Mouse (Mus musculus): ENCODE measurements around the gene Rnf6. TPM values are rescaled to one million over a fixed set of nuclear protein-coding genes. Genes with fewer than 3 reads are reported as not detected.

The Rnf6 gene
- polyA plus RNA-seq, 1 experiment from 2014 or later: 55.9 TPM

DNA sequence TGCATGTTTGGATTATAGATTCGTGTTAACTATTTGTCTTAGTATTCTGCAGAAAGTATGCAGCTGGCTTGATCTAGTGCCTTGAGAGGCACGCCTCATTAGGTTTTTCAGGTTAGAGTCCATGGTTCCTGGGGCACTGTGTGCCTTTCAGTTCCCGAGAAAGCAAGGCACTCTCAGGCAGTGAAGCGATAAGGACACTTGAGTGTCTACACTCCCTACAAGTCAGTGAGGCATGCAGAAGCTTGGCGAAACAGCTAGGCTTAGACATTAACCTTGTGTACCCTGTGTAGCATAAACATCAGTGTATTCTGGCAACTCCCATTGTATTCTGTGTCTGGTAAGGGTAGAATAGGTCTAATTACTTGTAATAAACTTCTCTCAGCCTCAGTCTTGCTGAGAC lies 15.8 kb downstream of the Rnf6 start:
- H3K36me3 ChIP-seq (ENCODE audit: control insufficient read depth, insufficient read depth, low read length): peaks cover 51% of the 10 kb centered on the region
- no peak overlapping the region for H3K9ac ChIP-seq (ENCODE audit: low read length)
- H3K4me2 ChIP-seq (ENCODE audit: low read depth, low read length): no peak overlapping the region
- no peaks in the 10 kb centered on the region for H3K9me3 ChIP-seq (ENCODE audit: control insufficient read depth, low read length)
- H3K27ac ChIP-seq (ENCODE audit: low read length): no peak overlapping the region
- H3K4me3 ChIP-seq (ENCODE audit: low read length): no peak overlapping the region
- 90% methylated on average over 5 of the region's 5 CpGs for WGBS
- no peak for ATAC-seq (ENCODE audit: low read depth)
- no peaks in the 10 kb centered on the region for H3K27me3 ChIP-seq (ENCODE audit: control insufficient read depth, insufficient read depth, low read depth, low read length)
- no peaks in the 10 kb centered on the region for H3K4me1 ChIP-seq (replicated peaks; ENCODE audit: control insufficient read depth, insufficient read depth, low read length)

DNA sequence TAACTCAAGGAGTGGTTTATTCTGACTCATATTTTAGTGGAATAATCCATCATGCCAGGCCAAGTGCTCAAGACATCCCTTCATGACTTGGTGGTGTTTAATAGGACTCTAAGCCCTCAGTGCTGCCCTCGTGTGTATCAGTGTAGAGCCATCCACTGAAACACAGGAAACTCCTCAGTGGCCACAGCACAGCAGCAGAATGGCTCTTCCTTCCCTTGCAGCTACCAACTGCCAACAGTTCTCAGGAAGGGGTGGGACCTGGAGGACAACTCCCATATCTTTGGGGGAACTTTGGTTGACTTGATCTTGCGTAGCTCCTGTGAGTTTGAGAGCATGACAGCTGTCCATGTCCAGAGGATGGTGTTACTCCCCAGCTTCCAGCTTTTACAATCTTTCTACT lies 17.4 kb downstream of the Rnf6 start:
- Histone ChIP-seq H3K27ac (ENCODE audit: low read length) (no peak overlapping the region), H3K4me2 (ENCODE audit: low read depth, low read length) (no peak overlapping the region), H3K4me3 (ENCODE audit: low read length) (no peak overlapping the region), H3K9ac (ENCODE audit: low read length) (no peak overlapping the region), H3K9me3 (ENCODE audit: control insufficient read depth, low read length) (no peaks in the 10 kb centered on the region), H3K27me3 (ENCODE audit: control insufficient read depth, insufficient read depth, low read depth, low read length) (no peaks in the 10 kb centered on the region), H3K4me1 (replicated peaks; ENCODE audit: control insufficient read depth, insufficient read depth, low read length) (no peaks in the 10 kb centered on the region), H3K36me3 (ENCODE audit: control insufficient read depth, insufficient read depth, low read length) (peaks cover 41% of the 10 kb centered on the region)
- 77% methylated on average over 2 of the region's 2 CpGs for WGBS
- ATAC-seq (ENCODE audit: low read depth): no peak

DNA sequence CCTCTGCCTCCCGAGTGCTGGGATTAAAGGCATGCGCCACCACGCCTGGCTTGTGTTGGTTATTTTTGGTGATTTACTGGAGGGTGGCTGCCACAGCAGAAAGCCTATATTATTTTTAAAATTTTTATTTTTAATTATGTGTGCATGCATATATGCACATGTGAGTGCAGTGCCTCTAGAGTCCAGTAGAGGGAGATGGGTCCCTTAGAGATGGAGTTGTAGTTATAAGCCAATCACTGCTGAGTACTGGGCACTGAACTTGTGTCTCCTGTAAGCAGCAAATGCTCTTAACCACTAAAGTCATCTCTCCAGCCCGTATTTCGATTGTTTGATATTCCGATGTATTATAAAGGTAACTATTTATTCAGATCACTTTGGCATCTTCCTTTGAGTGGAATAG lies 20.8 kb downstream of the Rnf6 start:
- Histone ChIP-seq H3K27me3 (ENCODE audit: control insufficient read depth, insufficient read depth, low read depth, low read length) (no peaks in the 10 kb centered on the region), H3K9me3 (ENCODE audit: control insufficient read depth, low read length) (no peaks in the 10 kb centered on the region), H3K36me3 (ENCODE audit: control insufficient read depth, insufficient read depth, low read length) (peaks cover 26% of the 10 kb centered on the region), H3K27ac (ENCODE audit: low read length) (no peak overlapping the region), H3K4me1 (replicated peaks; ENCODE audit: control insufficient read depth, insufficient read depth, low read length) (no peaks in the 10 kb centered on the region), H3K4me2 (ENCODE audit: low read depth, low read length) (no peak overlapping the region), H3K4me3 (ENCODE audit: low read length) (no peak overlapping the region), H3K9ac (ENCODE audit: low read length) (no peak overlapping the region)
- WGBS: 99% methylated on average over 6 of the region's 6 CpGs
- ATAC-seq (ENCODE audit: low read depth): no peak

DNA sequence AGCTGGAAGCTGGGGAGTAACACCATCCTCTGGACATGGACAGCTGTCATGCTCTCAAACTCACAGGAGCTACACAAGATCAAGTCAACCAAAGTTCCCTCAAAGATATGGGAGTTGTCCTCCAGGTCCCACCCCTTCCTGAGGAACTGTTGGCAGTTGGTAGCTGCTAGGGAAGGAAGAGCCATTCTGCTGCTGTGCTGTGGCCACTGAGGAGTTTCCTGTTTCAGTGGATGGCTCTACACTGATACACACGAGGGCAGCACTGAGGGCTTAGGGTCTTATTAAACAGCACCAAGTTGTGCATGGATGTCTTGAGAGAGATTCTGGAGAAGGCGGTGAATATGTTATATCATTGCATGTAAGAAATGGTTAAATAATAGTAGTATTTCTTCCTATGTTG lies 21.8 kb downstream of the Rnf6 start:
- no peak overlapping the region for H3K4me3 ChIP-seq (ENCODE audit: low read length)
- H3K36me3 ChIP-seq (ENCODE audit: control insufficient read depth, insufficient read depth, low read length): peaks cover 23% of the 10 kb centered on the region
- H3K4me1 ChIP-seq (replicated peaks; ENCODE audit: control insufficient read depth, insufficient read depth, low read length): no peaks in the 10 kb centered on the region
- no peak overlapping the region for H3K27ac ChIP-seq (ENCODE audit: low read length)
- 72% methylated on average over 2 of the region's 2 CpGs for WGBS
- ATAC-seq (ENCODE audit: low read depth): no peak
- H3K9me3 ChIP-seq (ENCODE audit: control insufficient read depth, low read length): no peaks in the 10 kb centered on the region
- no peak overlapping the region for H3K4me2 ChIP-seq (ENCODE audit: low read depth, low read length)
- no peaks in the 10 kb centered on the region for H3K27me3 ChIP-seq (ENCODE audit: control insufficient read depth, insufficient read depth, low read depth, low read length)
- no peak overlapping the region for H3K9ac ChIP-seq (ENCODE audit: low read length)

DNA sequence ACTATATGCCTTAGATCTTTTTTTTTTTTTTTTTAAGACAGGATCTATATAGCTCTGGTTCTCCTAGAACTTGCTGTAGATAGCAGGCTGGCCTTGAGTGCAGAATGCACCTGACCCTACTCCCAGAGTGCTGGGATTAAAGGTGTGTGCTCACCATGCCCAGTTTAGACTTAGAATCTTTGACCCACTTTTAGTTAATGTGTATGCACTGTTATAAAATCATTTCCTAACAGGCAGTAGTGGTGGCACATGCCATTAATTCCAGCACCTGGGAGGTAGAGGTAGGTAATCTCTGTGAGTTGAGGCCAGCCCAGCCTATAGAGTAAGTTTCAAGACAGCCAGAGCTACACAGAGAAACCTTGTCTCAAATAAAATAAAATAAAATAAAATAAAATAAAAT lies 22.3 kb downstream of the Rnf6 start:
- H3K27ac ChIP-seq (ENCODE audit: low read length): no peak overlapping the region
- no peaks in the 10 kb centered on the region for H3K27me3 ChIP-seq (ENCODE audit: control insufficient read depth, insufficient read depth, low read depth, low read length)
- no peak overlapping the region for H3K4me3 ChIP-seq (ENCODE audit: low read length)
- no peak overlapping the region for H3K4me2 ChIP-seq (ENCODE audit: low read depth, low read length)
- ATAC-seq (ENCODE audit: low read depth): no peak
- peaks cover 18% of the 10 kb centered on the region for H3K36me3 ChIP-seq (ENCODE audit: control insufficient read depth, insufficient read depth, low read length)
- no peaks in the 10 kb centered on the region for H3K4me1 ChIP-seq (replicated peaks; ENCODE audit: control insufficient read depth, insufficient read depth, low read length)
- H3K9ac ChIP-seq (ENCODE audit: low read length): no peak overlapping the region
- H3K9me3 ChIP-seq (ENCODE audit: control insufficient read depth, low read length): no peaks in the 10 kb centered on the region

DNA sequence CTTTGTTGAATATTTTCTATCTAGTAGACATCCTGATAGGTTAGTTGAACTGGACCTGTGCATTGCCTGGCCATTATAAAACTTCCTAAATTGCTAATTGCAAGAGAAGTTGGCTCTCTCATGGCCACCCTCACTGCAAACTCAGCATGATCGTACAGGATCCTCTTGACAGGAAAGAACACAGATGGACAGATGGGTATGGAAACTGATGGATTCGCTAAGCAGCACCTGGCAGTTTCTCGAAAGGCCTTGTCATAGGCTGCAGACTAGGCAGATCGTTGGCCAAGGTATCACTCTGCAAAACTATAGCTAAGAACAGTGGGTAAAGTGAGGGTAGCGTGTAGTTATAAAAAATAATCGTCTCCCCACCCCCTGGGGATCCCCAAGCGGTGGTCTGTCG lies 28.0 kb downstream of the Rnf6 start:
- no peaks in the 10 kb centered on the region for H3K27me3 ChIP-seq (ENCODE audit: control insufficient read depth, insufficient read depth, low read depth, low read length)
- no peak overlapping the region for H3K27ac ChIP-seq (ENCODE audit: low read length)
- no peaks in the 10 kb centered on the region for H3K4me1 ChIP-seq (replicated peaks; ENCODE audit: control insufficient read depth, insufficient read depth, low read length)
- H3K4me3 ChIP-seq (ENCODE audit: low read length): no peak overlapping the region
- no peak for ATAC-seq (ENCODE audit: low read depth)
- no peak overlapping the region for H3K9ac ChIP-seq (ENCODE audit: low read length)
- no peaks in the 10 kb centered on the region for H3K36me3 ChIP-seq (ENCODE audit: control insufficient read depth, insufficient read depth, low read length)
- WGBS: 74% methylated on average over 8 of the region's 8 CpGs
- H3K4me2 ChIP-seq (ENCODE audit: low read depth, low read length): no peak overlapping the region
- H3K9me3 ChIP-seq (ENCODE audit: control insufficient read depth, low read length): no peaks in the 10 kb centered on the region

DNA sequence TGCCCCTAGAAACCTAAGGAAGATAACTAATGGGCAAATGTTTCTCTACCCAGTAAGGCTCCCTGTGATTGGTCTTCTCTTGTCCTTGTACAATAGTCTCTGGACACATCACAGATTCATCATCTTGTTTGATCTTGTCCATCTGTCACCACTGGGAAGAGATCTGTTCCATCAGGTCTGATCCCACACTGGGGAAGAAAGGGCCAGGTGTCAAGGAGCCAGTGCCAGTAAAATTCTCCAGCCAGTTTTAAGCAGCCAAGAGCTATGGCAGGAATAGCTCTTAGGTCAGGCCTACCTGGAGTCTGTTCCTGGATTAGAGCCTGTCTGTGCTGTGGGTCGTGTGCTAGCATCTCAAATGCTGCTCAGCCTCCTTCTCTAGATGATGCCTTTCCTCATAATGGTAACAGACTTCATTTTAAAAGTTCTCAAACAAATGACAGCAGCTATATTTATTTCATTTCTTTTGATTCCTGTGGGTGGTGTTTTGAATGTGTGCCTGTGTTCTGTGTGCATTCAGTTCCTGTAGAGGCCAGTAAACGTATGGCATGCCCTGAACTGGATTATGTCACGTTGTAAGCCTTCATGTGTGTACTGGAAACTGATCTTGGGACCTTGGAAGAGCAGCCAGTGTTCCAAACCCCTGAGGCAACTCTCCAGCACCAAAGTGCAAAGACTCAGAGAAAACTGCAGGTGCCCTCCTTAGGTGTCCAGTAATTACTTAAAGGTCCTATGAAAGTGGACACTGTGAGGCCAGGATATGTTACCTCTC lies 30.7 kb downstream of the Rnf6 start:
- Histone ChIP-seq H3K36me3 (ENCODE audit: control insufficient read depth, insufficient read depth, low read length) (no peaks in the 10 kb centered on the region), H3K4me3 (ENCODE audit: low read length) (no peak overlapping the region), H3K27ac (ENCODE audit: low read length) (no peak overlapping the region), H3K27me3 (ENCODE audit: control insufficient read depth, insufficient read depth, low read depth, low read length) (no peaks in the 10 kb centered on the region), H3K9ac (ENCODE audit: low read length) (no peak overlapping the region), H3K4me1 (replicated peaks; ENCODE audit: control insufficient read depth, insufficient read depth, low read length) (no peaks in the 10 kb centered on the region), H3K4me2 (ENCODE audit: low read depth, low read length) (no peak overlapping the region), H3K9me3 (ENCODE audit: control insufficient read depth, low read length) (no peaks in the 10 kb centered on the region)
- WGBS: 52% methylated on average over 3 of the region's 3 CpGs
- ATAC-seq (ENCODE audit: low read depth): no peak

DNA sequence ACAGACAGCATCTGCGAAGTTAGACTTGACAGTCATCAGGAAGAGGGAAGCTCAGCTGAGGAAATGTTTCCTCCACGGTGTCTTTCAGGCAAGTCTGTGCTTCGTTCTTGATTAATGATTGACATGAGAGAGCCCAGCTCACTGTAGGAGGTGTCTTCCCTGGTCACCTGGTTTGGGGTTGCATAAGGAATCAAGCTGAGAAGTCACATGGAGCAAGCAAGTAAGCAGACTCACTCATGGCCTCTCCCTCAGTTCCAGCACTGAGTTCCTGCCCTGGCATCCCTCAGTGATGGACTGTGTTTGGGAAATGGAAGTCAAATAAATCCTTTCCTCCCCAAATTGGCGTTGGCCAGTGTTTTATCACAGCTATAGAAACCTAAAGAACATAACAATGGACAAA lies 31.3 kb downstream of the Rnf6 start:
- WGBS: 62% methylated on average over 4 of the region's 4 CpGs
- H3K9ac ChIP-seq (ENCODE audit: low read length): no peak overlapping the region
- H3K4me3 ChIP-seq (ENCODE audit: low read length): no peak overlapping the region
- no peaks in the 10 kb centered on the region for H3K4me1 ChIP-seq (replicated peaks; ENCODE audit: control insufficient read depth, insufficient read depth, low read length)
- ATAC-seq (ENCODE audit: low read depth): no peak
- no peaks in the 10 kb centered on the region for H3K36me3 ChIP-seq (ENCODE audit: control insufficient read depth, insufficient read depth, low read length)
- H3K27me3 ChIP-seq (ENCODE audit: control insufficient read depth, insufficient read depth, low read depth, low read length): no peaks in the 10 kb centered on the region
- no peak overlapping the region for H3K4me2 ChIP-seq (ENCODE audit: low read depth, low read length)
- no peaks in the 10 kb centered on the region for H3K9me3 ChIP-seq (ENCODE audit: control insufficient read depth, low read length)
- no peak overlapping the region for H3K27ac ChIP-seq (ENCODE audit: low read length)

DNA sequence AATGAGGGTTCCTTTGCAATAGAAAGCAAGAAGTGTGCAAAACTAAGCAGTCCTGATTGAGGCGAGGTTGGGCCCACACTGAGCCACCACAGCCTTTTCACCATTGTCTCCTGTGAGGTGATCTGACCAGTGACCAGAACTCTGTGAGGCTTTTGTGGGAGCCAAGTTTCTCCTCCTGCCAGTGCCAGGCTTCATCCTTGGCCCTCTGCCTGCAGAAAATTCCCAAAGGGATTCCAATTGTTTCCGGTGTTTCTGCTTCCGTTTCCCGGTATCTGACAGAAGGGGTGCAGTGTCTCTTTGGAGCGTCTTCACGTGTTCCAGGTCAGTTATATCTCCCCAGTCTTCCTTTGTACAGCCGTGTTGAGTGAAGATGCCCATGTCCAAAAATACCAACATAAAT lies 32.6 kb downstream of the Rnf6 start:
- no peaks in the 10 kb centered on the region for H3K4me1 ChIP-seq (replicated peaks; ENCODE audit: control insufficient read depth, insufficient read depth, low read length)
- WGBS: 83% methylated on average over 7 of the region's 7 CpGs

DNA sequence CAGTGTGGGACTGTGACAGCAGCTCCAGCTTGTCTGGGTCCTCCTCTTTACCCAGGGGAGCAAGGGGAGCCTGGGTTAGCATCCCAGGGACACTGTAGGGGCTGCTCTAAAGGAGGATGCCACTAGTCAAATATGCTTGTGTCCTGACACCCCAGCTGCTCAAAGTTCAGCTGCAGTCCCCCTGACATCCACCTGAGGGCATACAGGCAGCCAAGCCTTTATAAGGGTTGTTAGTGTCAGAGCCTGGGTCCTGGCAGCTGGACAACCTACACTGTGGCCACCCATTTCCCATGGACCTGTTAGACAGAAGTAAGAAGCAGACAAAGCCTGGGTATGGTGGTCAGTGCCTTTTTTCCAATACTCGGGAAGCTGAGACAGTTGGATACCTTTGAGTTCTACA lies 33.2 kb downstream of the Rnf6 start:
- Histone ChIP-seq H3K4me1 (replicated peaks; ENCODE audit: control insufficient read depth, insufficient read depth, low read length) (no peaks in the 10 kb centered on the region), H3K9me3 (ENCODE audit: control insufficient read depth, low read length) (no peaks in the 10 kb centered on the region), H3K9ac (ENCODE audit: low read length) (no peak overlapping the region), H3K27me3 (ENCODE audit: control insufficient read depth, insufficient read depth, low read depth, low read length) (no peaks in the 10 kb centered on the region), H3K36me3 (ENCODE audit: control insufficient read depth, insufficient read depth, low read length) (no peaks in the 10 kb centered on the region), H3K4me3 (ENCODE audit: low read length) (no peak overlapping the region), H3K27ac (ENCODE audit: low read length) (no peak overlapping the region), H3K4me2 (ENCODE audit: low read depth, low read length) (no peak overlapping the region)
- ATAC-seq (ENCODE audit: low read depth): no peak
- 83% methylated on average over 1 of the region's 1 CpGs for WGBS

More for the DNA sequence above, 32.6 kb downstream of the Rnf6 start:
- Histone ChIP-seq H3K4me3 (ENCODE audit: low read length) (no peak overlapping the region), H3K27ac (ENCODE audit: low read length) (no peak overlapping the region), H3K36me3 (ENCODE audit: control insufficient read depth, insufficient read depth, low read length) (no peaks in the 10 kb centered on the region), H3K27me3 (ENCODE audit: control insufficient read depth, insufficient read depth, low read depth, low read length) (no peaks in the 10 kb centered on the region), H3K9me3 (ENCODE audit: control insufficient read depth, low read length) (no peaks in the 10 kb centered on the region), H3K4me2 (ENCODE audit: low read depth, low read length) (no peak overlapping the region), H3K9ac (ENCODE audit: low read length) (no peak overlapping the region)
- no peak for ATAC-seq (ENCODE audit: low read depth)

Data from lung, embryonic 16.5 days (tissue).